Mouse (Mus musculus): Measurements from ENCODE around the gene Armcx3. TPM values are rescaled to one million over a fixed set of nuclear protein-coding genes. Genes with fewer than 3 reads are reported as not detected.

The Armcx3 gene
- total and polyA plus RNA-seq, 3 experiments: 0.23 to 8.6 (median 1.2) TPM

- no peak overlapping the region for H3K27ac ChIP-seq (ENCODE audit: insufficient read depth, low read depth)
- TF ChIP-seq MAZ (IDR thresholded peaks at IDR 0.05; ENCODE audit: low read depth, low read length) (no peak), USF2 (conservative IDR thresholded peaks at IDR 0.05; ENCODE audit: low read depth, low read length) (no peak), BHLHE40 (IDR thresholded peaks at IDR 0.05; ENCODE audit: low read depth, low read length) (no peak), MXI1 (IDR thresholded peaks at IDR 0.05; ENCODE audit: low read depth, low read length) (no peak), ZMIZ1 (IDR thresholded peaks at IDR 0.05; ENCODE audit: low read depth, low read length) (no peak), POLR2A (IDR thresholded peaks at IDR 0.05; ENCODE audit: low read depth, low read length) (no peak), ZC3H11A (IDR thresholded peaks at IDR 0.05; ENCODE audit: low read depth, low read length) (no peak), ETS1 (conservative IDR thresholded peaks at IDR 0.05; ENCODE audit: low read depth, low read length) (no peak)
- in situ Hi-C loops (cut with MboI; ENCODE audit: low pct_ligation_motif_present, low pct_unique_long_range_greater_than_20kb, low sequenced_read_pairs): no loop called here
- no peak overlapping the region for H3K4me2 ChIP-seq (ENCODE audit: insufficient read depth, low read depth, poor library complexity, severe bottlenecking)
- no peaks in the 10 kb centered on the region for H3K9me3 ChIP-seq (replicated peaks; ENCODE audit: low read length)
- no peaks in the 10 kb centered on the region for H3K36me3 ChIP-seq (replicated peaks in 1 of 2; ENCODE audit: control insufficient read depth in 1 of 2, insufficient read depth in 1 of 2, low read length in 1 of 2)
- dilution Hi-C loops (cut with MboI; ENCODE audit: extremely low pct_ligation_motif_present, extremely low pct_unique_long_range_greater_than_20kb, low sequenced_read_pairs): no loop called here
- H3K79me2 ChIP-seq (replicated peaks; ENCODE audit: control insufficient read depth, extremely low read depth, insufficient read depth, poor library complexity, severe bottlenecking): no peaks in the 10 kb centered on the region
- H3K27me3 ChIP-seq (replicated peaks): no peaks in the 10 kb centered on the region
- peaks cover 0 to 8% of the 10 kb centered on the region in 2 experiments; a peak in 2 of 4 replicates for H3K4me1 ChIP-seq (ENCODE audit: control insufficient read depth in 1 of 2, insufficient read depth in 2 of 2)
- no peak overlapping the region for H3K4me3 ChIP-seq (replicated peaks in 1 of 3; ENCODE audit: low read depth in 2 of 3, low read length in 2 of 3, poor library complexity in 1 of 3)
- no peak overlapping the region for H3K9ac ChIP-seq (ENCODE audit: insufficient read depth, low read depth)
- DNase-seq (ENCODE audit: extremely low read depth): no peak
These were observed 14.5 kb upstream of the Armcx3 start for GRCm38 (mm10) chrX:134741862-134742261.

GRCm38 (mm10) chrX:134746459-134746858 lies 9.9 kb upstream of the Armcx3 start:
- no peak for TF ChIP-seq ETS1 (conservative IDR thresholded peaks at IDR 0.05; ENCODE audit: low read depth, low read length)
- TF ChIP-seq MXI1 (IDR thresholded peaks at IDR 0.05; ENCODE audit: low read depth, low read length): no peak
- TF ChIP-seq RAD21 (IDR thresholded peaks at IDR 0.05; ENCODE audit: low read depth, low read length): peak; percentile 70
- TF ChIP-seq ZMIZ1 (IDR thresholded peaks at IDR 0.05; ENCODE audit: low read depth, low read length): no peak
- peak; percentile 84 for TF ChIP-seq SMC3 (IDR thresholded peaks at IDR 0.05; ENCODE audit: low read depth, low read length)
- TF ChIP-seq CTCF (conservative IDR thresholded peaks at IDR 0.05 in 1 of 2, IDR thresholded peaks at IDR 0.05 in 1 of 2; ENCODE audit: low read depth in 2 of 2, low read length in 2 of 2): peak in 1 of 2 experiments; percentile 73; a peak in 2 of 4 replicates
- Histone ChIP-seq H3K4me2 (ENCODE audit: insufficient read depth, low read depth, poor library complexity, severe bottlenecking) (no peak overlapping the region), H3K27me3 (replicated peaks) (no peaks in the 10 kb centered on the region), H3K79me2 (replicated peaks; ENCODE audit: control insufficient read depth, extremely low read depth, insufficient read depth, poor library complexity, severe bottlenecking) (no peaks in the 10 kb centered on the region), H3K9me3 (replicated peaks; ENCODE audit: low read length) (no peaks in the 10 kb centered on the region), H3K4me3 (replicated peaks in 1 of 3; ENCODE audit: low read depth in 2 of 3, low read length in 2 of 3, poor library complexity in 1 of 3) (no peak overlapping the region), H3K9ac (ENCODE audit: insufficient read depth, low read depth) (no peak overlapping the region), H3K4me1 (ENCODE audit: control insufficient read depth in 1 of 2, insufficient read depth in 2 of 2) (peaks cover 0 to 8% of the 10 kb centered on the region in 2 experiments; a peak in 2 of 4 replicates), H3K36me3 (replicated peaks in 1 of 2; ENCODE audit: control insufficient read depth in 1 of 2, insufficient read depth in 1 of 2, low read length in 1 of 2) (no peaks in the 10 kb centered on the region), H3K27ac (ENCODE audit: insufficient read depth, low read depth) (no peak overlapping the region)
- peak; percentile 41 for DNase-seq (ENCODE audit: extremely low read depth)
- dilution Hi-C loops (cut with MboI; ENCODE audit: extremely low pct_ligation_motif_present, extremely low pct_unique_long_range_greater_than_20kb, low sequenced_read_pairs) (no loop called here), in situ Hi-C loops (cut with MboI; ENCODE audit: low pct_ligation_motif_present, low pct_unique_long_range_greater_than_20kb, low sequenced_read_pairs) (no loop called here)

- Histone ChIP-seq H3K4me2 (ENCODE audit: insufficient read depth, low read depth, poor library complexity, severe bottlenecking) (peak within 1 kb of the TSS; percentile 67), H3K79me2 (replicated peaks; ENCODE audit: control insufficient read depth, extremely low read depth, insufficient read depth, poor library complexity, severe bottlenecking) (no peaks in the 10 kb centered on the region), H3K9ac (ENCODE audit: insufficient read depth, low read depth) (no peak within 1 kb of the TSS), H3K27ac (ENCODE audit: insufficient read depth, low read depth) (no peak within 1 kb of the TSS), H3K4me3 (replicated peaks in 1 of 3; ENCODE audit: low read depth in 2 of 3, low read length in 2 of 3, poor library complexity in 1 of 3) (peak within 1 kb of the TSS in 1 of 3 experiments; percentile 39), H3K27me3 (replicated peaks) (no peaks in the 10 kb centered on the region), H3K36me3 (replicated peaks in 1 of 2; ENCODE audit: control insufficient read depth in 1 of 2, insufficient read depth in 1 of 2, low read length in 1 of 2) (no peaks in the 10 kb centered on the region), H3K4me1 (ENCODE audit: control insufficient read depth in 1 of 2, insufficient read depth in 2 of 2) (peaks cover 0 to 11% of the 10 kb centered on the region in 2 experiments; a peak in 2 of 4 replicates), H3K9me3 (replicated peaks; ENCODE audit: low read length) (no peaks in the 10 kb centered on the region)
- in situ Hi-C loops (cut with MboI; ENCODE audit: low pct_ligation_motif_present, low pct_unique_long_range_greater_than_20kb, low sequenced_read_pairs): no loop called here
- dilution Hi-C loops (cut with MboI; ENCODE audit: extremely low pct_ligation_motif_present, extremely low pct_unique_long_range_greater_than_20kb, low sequenced_read_pairs): no loop called here
- TF ChIP-seq USF2 (conservative IDR thresholded peaks at IDR 0.05; ENCODE audit: low read depth, low read length) (peak; percentile 88), BHLHE40 (IDR thresholded peaks at IDR 0.05; ENCODE audit: low read depth, low read length) (peak; percentile 76), E2F4 (IDR thresholded peaks at IDR 0.05; ENCODE audit: insufficient replicate concordance, low read depth, low read length) (no peak), JUN (IDR thresholded peaks at IDR 0.05; ENCODE audit: insufficient read depth, low read depth, low read length) (no peak), MEF2A (IDR thresholded peaks at IDR 0.05; ENCODE audit: borderline replicate concordance, low read depth, low read length) (no peak), USF1 (IDR thresholded peaks at IDR 0.05; ENCODE audit: low read depth, low read length) (peak; percentile 90), MAX (IDR thresholded peaks at IDR 0.05; ENCODE audit: low read length) (peak; percentile 70)
- DNase-seq (ENCODE audit: extremely low read depth): peak; percentile 65
These were observed 5.4 kb upstream of the Armcx3 start, which contains the start of gene Armcx6 for GRCm38 (mm10) chrX:134750764-134751592. Armcx6 (minus strand) TSS chrX:134751417.
